Mouse (Mus musculus): ENCODE measurements around the gene Zfp385c. TPM values are rescaled to one million over a fixed set of nuclear protein-coding genes. Genes with fewer than 3 reads are reported as not detected.

The Zfp385c gene
- polyA plus RNA-seq, 1 experiment from 2014 or later, result 0.31 TPM

DNA sequence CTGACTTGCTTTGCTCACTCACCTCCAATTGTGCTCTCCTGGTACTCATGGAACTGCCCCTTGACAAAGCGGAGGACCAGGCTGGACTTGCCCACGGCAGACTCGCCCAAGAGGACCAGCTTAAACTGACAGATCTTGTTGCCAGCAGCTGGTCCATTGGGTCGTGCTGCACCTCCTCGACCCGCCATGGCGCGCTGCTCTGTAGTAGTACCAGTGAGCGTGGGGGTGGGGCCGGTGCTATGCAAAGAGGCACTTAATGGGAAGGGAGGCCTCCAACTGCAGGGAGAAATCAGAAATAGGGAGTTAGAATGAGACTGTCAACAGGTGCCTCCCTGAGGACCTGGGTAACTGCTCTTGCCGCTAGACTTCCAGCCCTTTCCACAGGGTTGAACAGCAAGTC is 27.6 kb upstream of the Zfp385c start:
- H3K4me2 ChIP-seq (ENCODE audit: low read depth, low read length), result no peak overlapping the region
- no peak overlapping the region for H3K9ac ChIP-seq (ENCODE audit: low read depth, low read length)
- H3K27me3 ChIP-seq (replicated peaks; ENCODE audit: control insufficient read depth, insufficient read depth, low read length), result no peaks in the 10 kb centered on the region
- WGBS, result 81% methylated on average over 11 of the region's 11 CpGs
- H3K4me3 ChIP-seq (ENCODE audit: low read length), result no peak overlapping the region
- ATAC-seq, result no peak
- H3K9me3 ChIP-seq (ENCODE audit: control insufficient read depth, low read length), result no peaks in the 10 kb centered on the region
- H3K4me1 ChIP-seq (ENCODE audit: control insufficient read depth, insufficient read depth, low read length), result peaks cover 37% of the 10 kb centered on the region
- H3K27ac ChIP-seq (ENCODE audit: low read length), result peak overlapping the region; percentile 21; the same call in 1 of the 2 replicates
- peaks cover 3% of the 10 kb centered on the region for H3K36me3 ChIP-seq (ENCODE audit: control insufficient read depth, insufficient read depth, low read length)

DNA sequence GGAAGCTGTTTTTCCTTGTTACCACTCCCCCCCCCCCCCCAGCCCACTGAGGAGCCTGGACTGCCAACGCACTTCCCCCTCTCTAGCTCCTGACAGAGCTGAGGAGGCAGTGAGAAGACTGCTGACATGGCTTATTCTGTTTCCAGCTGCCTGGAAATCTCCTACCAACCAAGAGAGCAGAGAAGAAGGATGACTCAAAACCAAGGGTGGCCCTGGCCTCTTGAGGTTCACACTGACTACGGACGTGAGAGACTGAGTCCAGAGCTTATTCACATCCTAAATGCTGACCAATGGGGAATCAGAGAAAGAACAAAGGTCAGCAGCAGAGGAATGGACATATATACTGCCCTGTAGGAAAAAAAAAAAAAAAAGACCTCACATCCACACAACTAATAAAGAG is 27.1 kb upstream of the Zfp385c start:
- 88% methylated on average over 3 of the region's 3 CpGs for WGBS
- Histone ChIP-seq H3K4me2 (ENCODE audit: low read depth, low read length) (no peak overlapping the region), H3K27ac (ENCODE audit: low read length) (no peak overlapping the region), H3K4me1 (ENCODE audit: control insufficient read depth, insufficient read depth, low read length) (peaks cover 35% of the 10 kb centered on the region), H3K9me3 (ENCODE audit: control insufficient read depth, low read length) (no peaks in the 10 kb centered on the region), H3K9ac (ENCODE audit: low read depth, low read length) (no peak overlapping the region), H3K27me3 (replicated peaks; ENCODE audit: control insufficient read depth, insufficient read depth, low read length) (no peaks in the 10 kb centered on the region), H3K4me3 (ENCODE audit: low read length) (no peak overlapping the region), H3K36me3 (ENCODE audit: control insufficient read depth, insufficient read depth, low read length) (peaks cover 3% of the 10 kb centered on the region)
- no peak for ATAC-seq

DNA sequence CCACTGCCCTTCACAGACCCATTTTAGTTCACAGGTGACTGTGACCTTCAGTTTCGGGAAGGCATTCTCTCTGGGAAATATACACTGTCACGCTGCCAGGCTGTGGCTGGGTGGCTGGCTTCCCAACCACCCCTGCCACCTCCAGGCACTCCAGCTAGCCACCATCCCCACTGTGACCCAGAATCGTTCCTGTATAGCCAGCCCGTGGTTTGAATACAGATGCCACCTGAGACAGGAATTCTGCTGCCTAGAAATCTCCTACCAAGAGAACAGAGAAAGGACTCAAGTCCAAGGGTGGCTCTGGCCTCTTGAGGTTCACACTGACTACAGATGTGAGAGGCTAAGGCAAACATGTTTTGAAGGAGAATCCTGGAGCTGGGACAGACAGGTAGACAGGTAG is 26.6 kb upstream of the Zfp385c start:
- ATAC-seq, result no peak

DNA sequence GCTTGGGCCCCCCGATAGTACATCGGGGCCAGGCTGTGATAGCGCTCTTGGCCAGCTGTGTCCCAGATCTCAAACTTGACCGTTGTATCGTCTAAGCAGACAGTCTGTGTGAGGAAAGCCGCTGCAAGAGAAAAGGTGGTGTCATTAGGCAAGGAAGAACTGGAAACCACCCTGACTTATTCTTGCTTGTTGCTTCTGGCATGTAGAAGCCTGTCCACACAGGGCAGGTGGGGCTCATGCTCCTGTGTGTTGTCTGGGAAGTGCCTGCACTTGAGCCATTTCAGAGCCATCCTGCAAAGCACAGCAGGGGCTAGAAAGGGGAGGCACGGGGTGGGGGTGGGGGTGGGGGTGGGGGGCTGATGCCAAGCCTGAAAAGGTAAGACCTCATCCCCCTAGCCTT is 26.2 kb upstream of the Zfp385c start:
- WGBS, result 95% methylated on average over 7 of the region's 7 CpGs
- ATAC-seq, result no peak
- Histone ChIP-seq H3K9me3 (ENCODE audit: control insufficient read depth, low read length) (no peaks in the 10 kb centered on the region), H3K27ac (ENCODE audit: low read length) (no peak overlapping the region), H3K9ac (ENCODE audit: low read depth, low read length) (no peak overlapping the region), H3K4me1 (ENCODE audit: control insufficient read depth, insufficient read depth, low read length) (peaks cover 40% of the 10 kb centered on the region), H3K4me2 (ENCODE audit: low read depth, low read length) (no peak overlapping the region), H3K4me3 (ENCODE audit: low read length) (no peak overlapping the region), H3K27me3 (replicated peaks; ENCODE audit: control insufficient read depth, insufficient read depth, low read length) (no peaks in the 10 kb centered on the region), H3K36me3 (ENCODE audit: control insufficient read depth, insufficient read depth, low read length) (peaks cover 3% of the 10 kb centered on the region)

More for the DNA sequence above, 26.6 kb upstream of the Zfp385c start:
- Histone ChIP-seq H3K27me3 (replicated peaks; ENCODE audit: control insufficient read depth, insufficient read depth, low read length) (no peaks in the 10 kb centered on the region), H3K9me3 (ENCODE audit: control insufficient read depth, low read length) (no peaks in the 10 kb centered on the region), H3K27ac (ENCODE audit: low read length) (no peak overlapping the region), H3K4me1 (ENCODE audit: control insufficient read depth, insufficient read depth, low read length) (peaks cover 36% of the 10 kb centered on the region), H3K4me3 (ENCODE audit: low read length) (no peak overlapping the region), H3K9ac (ENCODE audit: low read depth, low read length) (no peak overlapping the region), H3K4me2 (ENCODE audit: low read depth, low read length) (no peak overlapping the region), H3K36me3 (ENCODE audit: control insufficient read depth, insufficient read depth, low read length) (peaks cover 3% of the 10 kb centered on the region)
- 88% methylated on average over 4 of the region's 4 CpGs for WGBS

DNA sequence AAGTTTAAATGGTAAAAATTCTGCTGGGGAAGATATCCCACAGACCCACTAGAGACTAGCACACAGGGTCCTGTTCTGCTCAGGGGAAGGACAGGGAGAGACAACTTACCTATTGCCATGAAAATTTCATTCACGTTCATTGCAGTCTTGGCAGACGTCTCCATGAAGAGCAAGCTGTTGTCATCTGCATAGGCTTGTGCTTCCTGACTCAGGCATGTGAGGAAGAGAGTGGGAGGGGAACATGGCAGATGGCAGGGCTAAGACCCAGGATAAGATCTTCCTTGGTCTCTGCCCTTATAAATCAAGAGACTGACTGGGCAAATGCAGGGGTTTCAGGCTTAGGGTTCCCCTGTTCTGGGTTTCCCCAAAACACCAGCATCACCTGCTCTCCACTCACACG is 24.4 kb upstream of the Zfp385c start:
- ATAC-seq, result no peak
- no peaks in the 10 kb centered on the region for H3K9me3 ChIP-seq (ENCODE audit: control insufficient read depth, low read length)
- H3K4me1 ChIP-seq (ENCODE audit: control insufficient read depth, insufficient read depth, low read length), result peaks cover 35% of the 10 kb centered on the region
- WGBS, result 89% methylated on average over 3 of the region's 3 CpGs
- no peak overlapping the region for H3K9ac ChIP-seq (ENCODE audit: low read depth, low read length)
- H3K4me3 ChIP-seq (ENCODE audit: low read length), result no peak overlapping the region
- no peak overlapping the region for H3K27ac ChIP-seq (ENCODE audit: low read length)
- no peak overlapping the region for H3K4me2 ChIP-seq (ENCODE audit: low read depth, low read length)
- peaks cover 3% of the 10 kb centered on the region for H3K36me3 ChIP-seq (ENCODE audit: control insufficient read depth, insufficient read depth, low read length)
- H3K27me3 ChIP-seq (replicated peaks; ENCODE audit: control insufficient read depth, insufficient read depth, low read length), result no peaks in the 10 kb centered on the region

DNA sequence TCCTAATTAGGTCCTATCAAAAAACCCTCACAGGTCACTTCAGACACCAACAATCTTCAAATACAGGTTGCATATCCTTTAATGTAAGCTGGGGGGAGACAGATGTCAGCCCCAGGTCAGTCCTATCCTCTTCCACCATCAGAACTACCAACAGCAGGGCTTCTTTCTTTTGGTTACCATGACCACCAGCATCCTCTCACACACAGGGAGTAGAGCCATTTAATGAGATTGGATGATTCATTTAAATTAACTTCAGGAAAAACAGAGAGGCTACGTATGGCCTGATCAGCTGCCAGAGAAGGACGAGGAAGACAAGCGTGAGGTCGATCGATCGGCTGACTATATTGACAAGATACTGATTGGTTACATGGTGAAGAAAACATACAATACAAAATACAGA is 22.7 kb upstream of the Zfp385c start:
- no peak for ATAC-seq
- WGBS, result 92% methylated on average over 6 of the region's 6 CpGs
- Histone ChIP-seq H3K27me3 (replicated peaks; ENCODE audit: control insufficient read depth, insufficient read depth, low read length) (no peaks in the 10 kb centered on the region), H3K9me3 (ENCODE audit: control insufficient read depth, low read length) (no peaks in the 10 kb centered on the region), H3K9ac (ENCODE audit: low read depth, low read length) (no peak overlapping the region), H3K36me3 (ENCODE audit: control insufficient read depth, insufficient read depth, low read length) (peaks cover 3% of the 10 kb centered on the region), H3K4me2 (ENCODE audit: low read depth, low read length) (no peak overlapping the region), H3K4me3 (ENCODE audit: low read length) (no peak overlapping the region), H3K4me1 (ENCODE audit: control insufficient read depth, insufficient read depth, low read length) (peaks cover 33% of the 10 kb centered on the region), H3K27ac (ENCODE audit: low read length) (no peak overlapping the region)

DNA sequence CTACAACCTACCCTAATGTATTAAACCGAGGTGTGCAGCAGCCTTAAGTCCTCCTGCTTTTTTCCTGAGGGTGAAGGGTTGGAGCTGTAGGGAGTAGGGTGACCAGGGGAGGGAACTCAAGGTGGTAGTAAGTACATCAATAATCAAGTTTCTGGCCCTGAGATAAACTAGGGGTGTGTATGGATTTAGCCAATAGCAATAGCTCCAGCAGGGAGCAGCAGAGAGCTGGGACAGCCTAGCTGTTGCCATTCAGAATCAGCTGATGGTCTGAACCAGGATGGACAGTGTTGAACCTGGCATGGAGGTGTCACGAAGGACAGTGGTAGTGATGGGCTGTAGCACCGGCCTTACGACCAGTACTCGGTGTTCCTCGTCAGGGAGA is 22.3 kb upstream of the Zfp385c start:
- Histone ChIP-seq H3K27me3 (replicated peaks; ENCODE audit: control insufficient read depth, insufficient read depth, low read length) (no peaks in the 10 kb centered on the region), H3K4me1 (ENCODE audit: control insufficient read depth, insufficient read depth, low read length) (peaks cover 31% of the 10 kb centered on the region), H3K27ac (ENCODE audit: low read length) (peak overlapping the region; percentile 74), H3K4me2 (ENCODE audit: low read depth, low read length) (peak overlapping the region; percentile 60; the same call in 1 of the 2 replicates), H3K9ac (ENCODE audit: low read depth, low read length) (peak overlapping the region; percentile 64; the same call in 1 of the 2 replicates), H3K4me3 (ENCODE audit: low read length) (no peak overlapping the region), H3K9me3 (ENCODE audit: control insufficient read depth, low read length) (no peaks in the 10 kb centered on the region), H3K36me3 (ENCODE audit: control insufficient read depth, insufficient read depth, low read length) (peaks cover 3% of the 10 kb centered on the region)
- peak; percentile 34; the same call in 1 of the 2 replicates for ATAC-seq
- 37% methylated on average over 6 of the region's 6 CpGs for WGBS

DNA sequence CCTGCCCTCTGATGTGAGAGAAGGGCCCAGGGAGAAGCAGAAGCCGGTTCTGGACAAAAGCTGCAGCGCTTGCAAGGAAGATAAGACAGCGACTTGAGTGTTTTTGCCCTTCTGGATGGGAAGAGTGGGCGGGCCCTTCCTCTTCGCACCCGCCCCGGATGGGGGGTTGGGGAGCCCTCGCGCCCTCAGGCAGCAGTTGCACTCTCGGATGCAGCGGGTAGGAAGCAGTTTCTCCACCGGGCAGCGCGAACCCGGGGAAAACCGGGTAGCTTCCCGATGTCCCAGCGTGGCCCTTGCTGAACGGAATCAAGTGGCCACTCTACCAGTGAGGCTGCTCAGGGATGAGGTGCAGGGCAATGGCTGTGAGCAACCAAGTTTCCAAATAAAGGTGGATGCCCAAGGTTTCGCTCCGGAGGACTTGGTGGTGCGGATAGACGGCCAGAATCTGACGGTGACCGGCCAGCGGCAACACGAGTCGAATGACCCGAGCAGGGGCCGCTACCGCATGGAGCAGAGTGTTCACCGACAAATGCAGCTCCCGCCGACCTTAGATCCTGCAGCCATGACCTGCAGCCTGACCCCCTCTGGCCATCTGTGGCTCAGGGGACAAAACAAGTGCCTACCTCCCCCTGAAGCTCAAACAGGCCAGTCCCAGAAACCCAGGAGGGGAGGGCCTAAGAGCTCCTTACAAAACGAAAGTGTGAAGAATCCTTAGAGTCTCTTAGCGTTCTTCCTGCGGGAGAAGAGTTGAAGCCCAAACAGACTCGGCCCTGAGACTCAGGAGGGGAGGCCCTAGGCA is 21.7 kb upstream of the Zfp385c start, which contains the start of gene Hspb9:
TSS of gene Hspb9 (plus strand) at position 116 of the 799 bp plus-strand sequence.
- ATAC-seq, result peak; percentile 27; the same call in 1 of the 2 replicates
- 12% methylated on average over 38 of the region's 38 CpGs for WGBS
- peak within 1 kb of the TSS; percentile 64 for H3K9ac ChIP-seq (ENCODE audit: low read depth, low read length)
- H3K4me3 ChIP-seq (ENCODE audit: low read length), result peak within 1 kb of the TSS; percentile 39
- H3K27ac ChIP-seq (ENCODE audit: low read length), result peak within 1 kb of the TSS; percentile 74
- no peaks in the 10 kb centered on the region for H3K9me3 ChIP-seq (ENCODE audit: control insufficient read depth, low read length)
- H3K27me3 ChIP-seq (replicated peaks; ENCODE audit: control insufficient read depth, insufficient read depth, low read length), result no peaks in the 10 kb centered on the region
- H3K4me1 ChIP-seq (ENCODE audit: control insufficient read depth, insufficient read depth, low read length), result peaks cover 31% of the 10 kb centered on the region
- H3K36me3 ChIP-seq (ENCODE audit: control insufficient read depth, insufficient read depth, low read length), result peaks cover 8% of the 10 kb centered on the region
- peak within 1 kb of the TSS; percentile 60 for H3K4me2 ChIP-seq (ENCODE audit: low read depth, low read length)

DNA sequence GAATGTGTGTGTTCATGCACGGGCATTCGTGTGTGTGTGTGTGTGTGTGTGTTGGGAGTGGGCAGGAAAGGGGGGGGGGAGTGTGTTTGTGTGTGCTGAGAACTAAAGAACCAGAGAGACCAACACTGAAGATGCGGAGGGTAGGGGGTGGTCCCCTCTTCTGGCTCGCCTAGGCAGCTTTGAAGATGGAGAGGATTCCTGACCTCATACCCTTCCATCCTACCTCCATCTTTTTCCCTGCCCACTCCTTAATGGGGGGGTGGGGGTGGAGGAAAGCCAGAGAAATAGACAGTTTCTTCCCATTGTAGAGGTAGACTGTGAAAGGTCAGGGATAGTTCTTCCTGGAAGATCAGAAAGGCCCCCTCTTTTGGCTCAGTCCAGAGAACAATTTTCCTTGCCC is 20.9 kb upstream of the Zfp385c start:
- H3K9ac ChIP-seq (ENCODE audit: low read depth, low read length), result peak overlapping the region; percentile 64
- H3K27me3 ChIP-seq (replicated peaks; ENCODE audit: control insufficient read depth, insufficient read depth, low read length), result no peaks in the 10 kb centered on the region
- H3K4me2 ChIP-seq (ENCODE audit: low read depth, low read length), result peak overlapping the region; percentile 60; the same call in 1 of the 2 replicates
- H3K36me3 ChIP-seq (ENCODE audit: control insufficient read depth, insufficient read depth, low read length), result peaks cover 13% of the 10 kb centered on the region
- peaks cover 31% of the 10 kb centered on the region for H3K4me1 ChIP-seq (ENCODE audit: control insufficient read depth, insufficient read depth, low read length)
- peak overlapping the region; percentile 74 for H3K27ac ChIP-seq (ENCODE audit: low read length)
- H3K4me3 ChIP-seq (ENCODE audit: low read length), result no peak overlapping the region
- no peaks in the 10 kb centered on the region for H3K9me3 ChIP-seq (ENCODE audit: control insufficient read depth, low read length)
- WGBS, result 73% methylated on average over 4 of the region's 4 CpGs
- ATAC-seq, result no peak
